ENCODE assay signal across 16 mouse cellular contexts in the genomic region with DNA sequence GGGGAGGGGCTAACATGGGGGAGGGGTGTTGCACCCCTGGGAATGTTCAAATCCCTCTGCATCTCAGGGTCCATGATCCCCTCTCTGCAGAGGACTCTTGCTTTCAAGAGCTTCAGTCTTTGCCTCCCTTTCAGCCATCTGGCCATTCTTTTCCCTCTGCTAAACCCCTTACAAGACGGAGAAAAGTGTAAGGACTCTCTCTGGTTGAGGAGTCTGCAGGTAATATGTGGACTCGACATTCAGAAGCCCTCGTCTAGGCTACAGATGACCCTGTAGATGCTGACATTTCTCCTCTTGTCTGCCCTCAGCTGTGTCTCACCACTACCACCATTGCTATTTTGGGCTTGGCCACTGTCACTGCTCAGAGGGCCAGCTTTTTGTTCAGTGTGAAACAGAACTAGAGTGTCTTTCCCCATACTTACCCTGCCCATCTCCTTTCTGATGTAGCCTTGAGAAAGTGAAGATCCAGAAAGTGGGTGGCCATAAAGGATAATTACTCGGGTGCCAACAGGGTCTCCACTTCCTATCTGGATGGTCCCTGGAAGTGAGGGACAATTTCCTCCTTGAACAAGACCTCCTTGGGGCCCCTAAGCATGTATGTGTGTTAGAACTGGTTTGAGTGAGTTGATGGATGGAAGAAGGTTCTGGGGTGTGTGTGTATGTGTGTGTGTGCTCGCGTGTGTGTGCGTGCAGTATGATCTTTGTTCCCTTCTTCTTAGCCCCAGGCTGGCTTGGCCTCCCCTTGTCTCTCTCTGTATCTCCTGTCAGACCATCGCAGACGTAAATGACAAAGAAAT. TPM values are rescaled to one million over a fixed set of nuclear protein-coding genes. Genes with fewer than 3 reads are reported as not detected.
DNase-seq lines count a peak whose midpoint lies in the region; ATAC-seq and TF ChIP-seq lines count a peak whose summit lies in the region.
"Had no signal": no experiment of that assay in that cellular context is flagged by ENCODE, and none has a peak within 500 bp of the region (broad histone marks: within the 10 kb centered on the region; RNA-seq: fewer than 3 reads in every experiment).

No protein-coding gene starts in this region.

- H3K36me3 ChIP-seq in forebrain, embryonic 12.5 days (replicated peaks) = no peaks in the 10 kb centered on the region; the same call in 1 of the 2 replicates
- H3K36me3 ChIP-seq in hindbrain, embryonic 14.5 days (replicated peaks; ENCODE audit: control insufficient read depth, insufficient read depth) = no peaks in the 10 kb centered on the region; the same call in 1 of the 2 replicates
- 0 out of 2 replicates have a peak, but pooled peaks cover under 1% of the 10 kb centered on the region for H3K36me3 ChIP-seq in midbrain, embryonic 13.5 days

- no peak for ATAC-seq in forebrain, embryonic 12.5 days (ENCODE audit: low FRiP score)
- no peak for ATAC-seq in hindbrain, embryonic 14.5 days (ENCODE audit: low FRiP score)
- no peak; the same call in none of the 2 replicates for ATAC-seq in midbrain, embryonic 13.5 days
- ATAC-seq: intestine, embryonic 16.5 days had no signal

- 68% methylated on average over 9 of the region's 9 CpGs for WGBS in lung, adult 2 months
- 36% methylated on average over 9 of the region's 9 CpGs for WGBS in forebrain, embryonic 12.5 days
- 57% methylated on average over 9 of the region's 9 CpGs for WGBS in hindbrain, embryonic 14.5 days
- 40% methylated on average over 9 of the region's 9 CpGs for WGBS in midbrain, embryonic 13.5 days

- no peak for TF ChIP-seq CTCF in lung, adult 2 months (IDR thresholded peaks at IDR 0.05; ENCODE audit: insufficient read depth, low read length)

- no peaks in the 10 kb centered on the region for H3K4me1 ChIP-seq in lung, adult 2 months (ENCODE audit: control insufficient read depth, insufficient read depth, low read length)
- H3K4me1 ChIP-seq in forebrain, embryonic 12.5 days = peaks cover 80% of the 10 kb centered on the region
- peaks cover 40% of the 10 kb centered on the region for H3K4me1 ChIP-seq in hindbrain, embryonic 14.5 days (replicated peaks; ENCODE audit: control insufficient read depth, insufficient read depth, low read length)
- peaks cover 85% of the 10 kb centered on the region for H3K4me1 ChIP-seq in midbrain, embryonic 13.5 days (replicated peaks)

- no peaks in the 10 kb centered on the region for H3K27me3 ChIP-seq in forebrain, embryonic 12.5 days
- H3K27me3 ChIP-seq in hindbrain, embryonic 14.5 days (ENCODE audit: control insufficient read depth, insufficient read depth, low read length) = no peaks in the 10 kb centered on the region
- no peaks in the 10 kb centered on the region for H3K27me3 ChIP-seq in midbrain, embryonic 13.5 days
- H3K27me3 ChIP-seq: embryonic facial prominence, embryonic 15.5 days; liver, embryonic 13.5 days had no signal

- intact Hi-C loops in left cerebral cortex, postnatal 25 days (cut with DNase I) = no loop called here
- intact Hi-C loops in left cerebral cortex, postnatal 4 days (cut with DNase I) = no loop called here

- H3K4me2 ChIP-seq in forebrain, embryonic 12.5 days = peak overlapping the region; percentile 8; the same call in 1 of the 2 replicates
- no peak overlapping the region for H3K4me2 ChIP-seq in hindbrain, embryonic 14.5 days (replicated peaks)
- H3K4me2 ChIP-seq in midbrain, embryonic 13.5 days (replicated peaks) = no peak overlapping the region
- H3K4me2 ChIP-seq: embryonic facial prominence, embryonic 15.5 days; liver, embryonic 13.5 days had no signal

- no peak overlapping the region for H3K9ac ChIP-seq in forebrain, embryonic 12.5 days
- 0 out of 2 replicates have a peak overlapping the region, but pooled peaks have one; percentile 6 for H3K9ac ChIP-seq in hindbrain, embryonic 14.5 days
- H3K9ac ChIP-seq in midbrain, embryonic 13.5 days (replicated peaks) = no peak overlapping the region
- H3K9ac ChIP-seq: embryonic facial prominence, embryonic 15.5 days; liver, embryonic 13.5 days had no signal

- H3K9me3 ChIP-seq in forebrain, embryonic 12.5 days = no peaks in the 10 kb centered on the region
- H3K9me3 ChIP-seq in hindbrain, embryonic 14.5 days (ENCODE audit: control insufficient read depth, low read length) = no peaks in the 10 kb centered on the region
- no peaks in the 10 kb centered on the region for H3K9me3 ChIP-seq in midbrain, embryonic 13.5 days
- H3K9me3 ChIP-seq: embryonic facial prominence, embryonic 15.5 days; liver, embryonic 13.5 days had no signal

- H3K4me3 ChIP-seq in lung, adult 2 months (replicated peaks; ENCODE audit: extremely low read depth, low read depth, low read length) = no peak overlapping the region
- H3K4me3 ChIP-seq in forebrain, embryonic 12.5 days (replicated peaks) = no peak overlapping the region
- no peak overlapping the region for H3K4me3 ChIP-seq in hindbrain, embryonic 14.5 days (replicated peaks; ENCODE audit: low read length)
- H3K4me3 ChIP-seq in midbrain, embryonic 13.5 days (replicated peaks) = no peak overlapping the region
- H3K4me3 ChIP-seq: embryonic facial prominence, embryonic 15.5 days; liver, embryonic 13.5 days had no signal

- peak overlapping the region; percentile 89 for H3K27ac ChIP-seq in forebrain, embryonic 12.5 days
- 0 out of 2 replicates have a peak overlapping the region, but pooled peaks have one; percentile 41 for H3K27ac ChIP-seq in hindbrain, embryonic 14.5 days
- H3K27ac ChIP-seq in midbrain, embryonic 13.5 days = peak overlapping the region; percentile 86
- H3K27ac ChIP-seq: liver, embryonic 13.5 days had no signal

- peak; percentile 34 for DNase-seq in lung, postnatal 10 days
- no peak for DNase-seq in lung, adult 2 months
- no peak for DNase-seq in hindbrain, embryonic 14.5 days (ENCODE audit: low spot score)
- no peak for DNase-seq in left cerebral cortex, postnatal 25 days (ENCODE audit: low spot score in 2 of 2)
- DNase-seq in embryo, embryonic 10.5 days (ENCODE audit: low spot score) = no peak
- no peak for DNase-seq in left cerebral cortex, postnatal 4 days
- DNase-seq: adrenal gland, postnatal 10 days; cerebellum, postnatal 36 days; heart, adult 11 months; heart, postnatal 10 days; kidney, postnatal 14 days; liver, embryonic 13.5 days had no signal

- no peak for TF ChIP-seq POLR2A in lung, adult 2 months (IDR thresholded peaks at IDR 0.05; ENCODE audit: borderline replicate concordance, extremely low read depth, low read depth, low read length)

RNA-seq across cellular contexts. Expression of a gene that starts 27.2 kb away (rescaled TPM):
- 18.8 and 23.5 TPM in 2 replicates for polyA plus RNA-seq in lung, adult 2 months (2012; rRNA removed)
- 73.1 and 76.4 TPM in 2 replicates for polyA plus RNA-seq in forebrain, embryonic 12.5 days (2016; fragmentation: Nextera tagmentation; extraction: Ambion mirVana)
- polyA plus RNA-seq in hindbrain, embryonic 14.5 days (2014; fragmentation: Nextera tagmentation; extraction: Ambion mirVana) = 82.0 and 85.4 TPM in 2 replicates
- polyA plus RNA-seq in midbrain, embryonic 13.5 days (2015; fragmentation: Nextera tagmentation; extraction: Ambion mirVana) = 77.8 and 78.2 TPM in 2 replicates
- total RNA-seq in left cerebral cortex, postnatal 25 days (2021) = 10 to 100 TPM; 33.1 to 35.2 TPM
- 10 to 100 TPM; 46.1 to 47.6 TPM for total RNA-seq in left cerebral cortex, postnatal 4 days (2021)
